Mouse (Mus musculus) CH12.LX (cell line): ENCODE measurements at regions not wholly inside any gene's neighbourhood (a gene's known extent, or its start where the extent isn't known, plus 50 kb on each side); places are given as distances from the start of the nearest gene placed in this dataset.

ENCODE experiments used
- CHD2 ChIP-seq: IDR thresholded peaks from 2 replicates; pipeline ENCODE4 v1.6.1; 2011; ENCODE audit warnings: low read length, improper control_type of control experiment
- MAX ChIP-seq: IDR thresholded peaks from 2 replicates; pipeline ENCODE4 v1.6.1; 2011; ENCODE audit warnings: low read length, improper control_type of control experiment
- PAX5 ChIP-seq: IDR thresholded peaks from 2 replicates; pipeline ENCODE4 v1.6.1; 2012; ENCODE audit warnings: low read length, inconsistent platforms, mixed read lengths
- POLR2A ChIP-seq: IDR thresholded peaks from 2 replicates; pipeline ENCODE4 v1.6.1; 2011; ENCODE audit warnings: low read depth, mild to moderate bottlenecking, improper control_type of control experiment, low read length
- POLR2AphosphoS2 ChIP-seq: IDR thresholded peaks from 2 replicates; pipeline ENCODE4 v1.6.1; 2011; ENCODE audit warnings: low read depth, low read length, improper control_type of control experiment
- ZC3H11A ChIP-seq: IDR thresholded peaks from 2 replicates; pipeline ENCODE4 v1.6.1; 2012; ENCODE audit warnings: low read depth, mild to moderate bottlenecking, inconsistent platforms, low read length, improper control_type of control experiment

DNA sequence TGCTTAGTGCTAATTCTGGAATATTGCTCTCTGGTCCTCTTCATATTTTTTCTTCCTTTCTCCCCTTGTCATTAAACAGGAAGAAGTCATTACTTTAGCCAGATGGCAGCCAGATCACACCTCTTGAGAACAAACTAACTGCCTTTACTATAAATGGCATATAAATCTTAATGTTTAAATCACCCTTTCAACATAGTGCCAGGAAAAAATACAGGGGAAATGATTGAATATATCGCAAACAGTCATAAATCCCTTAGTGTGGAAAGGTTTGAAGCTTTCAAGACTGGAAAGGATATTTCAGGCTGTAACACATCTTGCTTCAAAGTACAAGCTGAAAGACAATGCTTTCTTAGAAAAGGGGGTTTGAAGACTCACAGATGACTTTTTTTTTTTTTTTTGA, 259.0 kb upstream of the Col8a1 start:
- TF ChIP-seq PAX5: no peak
- no peak for TF ChIP-seq CHD2
- TF ChIP-seq ZC3H11A: no peak
- TF ChIP-seq POLR2A: no peak
- TF ChIP-seq POLR2AphosphoS2: no peak
- TF ChIP-seq MAX: no peak
